Mouse (Mus musculus): ENCODE results near the gene Bub3.

DNA sequence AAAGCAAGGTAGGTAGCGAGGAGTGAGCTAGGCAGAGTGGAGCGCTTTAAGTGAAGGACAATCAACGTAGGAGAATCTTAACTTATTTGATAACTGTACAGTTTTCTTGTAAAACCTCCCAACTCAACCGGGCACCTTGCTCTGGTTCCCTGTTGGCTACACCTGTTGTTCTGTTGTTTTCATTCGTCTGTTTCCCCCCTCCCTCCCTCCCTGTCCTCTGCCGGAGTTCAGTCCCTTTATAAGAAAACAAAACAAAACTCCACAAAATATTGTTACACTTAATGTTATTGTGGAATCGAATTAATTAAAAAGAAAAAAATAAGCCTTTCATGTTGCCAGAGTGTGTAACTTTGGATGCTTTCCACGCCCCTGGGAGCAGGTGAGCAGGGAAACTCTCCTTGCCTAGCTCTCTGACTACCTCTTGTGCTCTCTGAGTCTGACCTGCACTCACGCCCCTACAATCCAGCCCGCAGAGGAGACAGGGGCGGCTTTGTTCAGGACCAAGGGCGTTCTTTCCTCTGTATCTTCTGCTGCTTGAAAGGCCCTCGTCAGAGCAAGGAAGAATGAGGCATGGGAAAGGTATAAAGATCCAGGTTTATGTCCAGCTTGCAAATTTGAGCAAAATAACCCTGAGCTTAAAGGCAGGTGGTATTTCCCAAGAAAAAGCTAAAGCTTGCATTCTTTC lies 14.2 kb upstream of the Bub3 start:
- TF ChIP-seq CTCF (conservative IDR thresholded peaks at IDR 0.05; ENCODE audit: low read length), result no peak
- TF ChIP-seq NANOG (IDR thresholded peaks at IDR 0.05; ENCODE audit: borderline replicate concordance, low read length), result no peak
- no peak for TF ChIP-seq POU5F1 (IDR thresholded peaks at IDR 0.05; ENCODE audit: borderline replicate concordance, low read length)

All from E14TG2a.4 (cell line).